Mouse (Mus musculus) lung, adult 2 months (tissue): ENCODE measurements around the gene Galnt18.

ENCODE experiments used
- CTCF ChIP-seq: fragments of 200-500 bp; IDR thresholded peaks from 2 replicates; pipeline ENCODE4 v1.5.1; 2011; ENCODE audit warnings: mild to moderate bottlenecking, low read length, control low read depth; ENCODE audit not compliant: insufficient read depth
- POLR2A ChIP-seq: fragments of 200-500 bp; IDR thresholded peaks from 2 replicates; pipeline ENCODE4 v1.6.1; 2011; ENCODE audit warnings: low read depth, mild to moderate bottlenecking, control low read depth, low read length, borderline replicate concordance; ENCODE audit errors: extremely low read depth

DNA sequence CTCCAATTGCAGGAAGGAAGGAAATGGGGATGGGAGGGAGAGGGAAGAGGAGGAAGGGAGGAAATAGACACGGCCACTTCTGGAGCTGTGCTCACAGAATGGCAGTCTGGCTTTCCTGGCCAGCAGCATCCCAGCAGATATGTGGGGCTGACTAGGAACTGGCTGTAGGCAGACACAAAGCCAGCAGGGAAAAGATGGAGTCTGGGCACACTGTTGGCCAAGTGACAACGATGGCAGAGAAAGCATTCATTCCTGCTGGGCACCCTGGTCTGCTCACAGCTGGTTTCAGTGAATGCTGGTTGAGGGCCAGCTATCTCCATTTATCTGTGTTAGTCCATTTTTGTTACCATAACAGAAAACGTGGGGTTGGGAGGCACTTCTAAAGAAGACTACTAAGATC, 43.4 kb downstream of the Galnt18 start:
- TF ChIP-seq CTCF, result no peak
- TF ChIP-seq POLR2A, result no peak
